Mouse (Mus musculus) hindbrain, embryonic 14.5 days (tissue): ENCODE data around the gene Gm27021. TPM values are rescaled to one million over a fixed set of nuclear protein-coding genes. Genes with fewer than 3 reads are reported as not detected.
A peak's percentile ranks its signal among the peaks of the same experiment; 100 is the strongest.

Experiments
- ATAC-seq: fragments of 200-750 bp; cut with Nextera tagmentation; 2 replicates; pipeline ENCODE4 v1.8.0; 2017; ENCODE audit warnings: moderate number of reproducible peaks, mild to moderate bottlenecking, moderate TSS enrichment, moderate library complexity; ENCODE audit not compliant: low FRiP score
- DNase-seq: peaks from one replicate; pipeline ENCODE4 v3.0.0-alpha.2; 2015; ENCODE audit warnings: low spot score
- H3K27ac ChIP-seq: fragments of 300-500 bp; sonication (generic); 2 replicates; pipeline ENCODE4 v1.5.1; 2014; ENCODE audit warnings: mild to moderate bottlenecking, moderate library complexity
- H3K27me3 ChIP-seq: fragments of 300-500 bp; sonication (generic); 2 replicates; pipeline ENCODE4 v1.6.1; 2014; ENCODE audit warnings: mild to moderate bottlenecking, low read length, mixed read lengths; ENCODE audit not compliant: control insufficient read depth, insufficient read depth
- H3K36me3 ChIP-seq: fragments of 300-500 bp; sonication (generic); replicated peaks from 2 replicates; pipeline ENCODE4 v1.6.1; 2014; ENCODE audit not compliant: control insufficient read depth, insufficient read depth
- H3K4me1 ChIP-seq: fragments of 300-500 bp; sonication (generic); replicated peaks from 2 replicates; pipeline ENCODE4 v1.6.1; 2014; ENCODE audit warnings: antibody characterized with exemption, low read length, mixed read lengths; ENCODE audit not compliant: control insufficient read depth, insufficient read depth
- H3K4me2 ChIP-seq: fragments of 300-500 bp; sonication (generic); replicated peaks from 2 replicates; pipeline ENCODE4 v1.6.1; 2014; ENCODE audit warnings: mild to moderate bottlenecking, moderate library complexity
- H3K4me3 ChIP-seq: fragments of 300-500 bp; sonication (generic); replicated peaks from 2 replicates; pipeline ENCODE4 v1.5.1; 2014; ENCODE audit warnings: mild to moderate bottlenecking, low read length
- H3K9ac ChIP-seq: fragments of 300-500 bp; sonication (generic); 2 replicates; pipeline ENCODE4 v1.6.1; 2014
- H3K9me3 ChIP-seq: fragments of 300-500 bp; sonication (generic); 2 replicates; pipeline ENCODE4 v1.6.1; 2016; ENCODE audit warnings: low read length; ENCODE audit not compliant: control insufficient read depth
- WGBS: fragments of 180-500 bp; shearing (Covaris S2); extraction: QIAGEN DNeasy Blood & Tissue Kit; methylation state at CpG from one replicate; pipeline ENCODE4 v1.1.7; 2014; 5-methylcytosine and 5-hydroxymethylcytosine counted together
- polyA plus RNA-seq: library from polyadenylated mRNA; unstranded; fragments of >200 nt; fragmentation: Nextera tagmentation; extraction: Ambion mirVana; gene quantifications from 2 replicates; pipeline ENCODE4 v1.2.1, GENCODE M21; 2014

The Gm27021 gene
- polyA plus RNA-seq, 1 experiment from 2014 or later, result 10.0 TPM

- Histone ChIP-seq H3K4me2 (no peak overlapping the region), H3K27ac (no peak overlapping the region), H3K4me3 (no peak overlapping the region), H3K4me1 (peaks cover 34% of the 10 kb centered on the region), H3K27me3 (no peaks in the 10 kb centered on the region), H3K9me3 (no peaks in the 10 kb centered on the region), H3K36me3 (peaks cover 71% of the 10 kb centered on the region), H3K9ac (no peak overlapping the region)
- WGBS, result 96% methylated on average over 37 of the region's 37 CpGs
- no peak for ATAC-seq
- DNase-seq, result no peak
Measured at GRCm38 (mm10) chr8:120568164-120568798, 99.6 kb downstream of the Gm27021 start.

DNA sequence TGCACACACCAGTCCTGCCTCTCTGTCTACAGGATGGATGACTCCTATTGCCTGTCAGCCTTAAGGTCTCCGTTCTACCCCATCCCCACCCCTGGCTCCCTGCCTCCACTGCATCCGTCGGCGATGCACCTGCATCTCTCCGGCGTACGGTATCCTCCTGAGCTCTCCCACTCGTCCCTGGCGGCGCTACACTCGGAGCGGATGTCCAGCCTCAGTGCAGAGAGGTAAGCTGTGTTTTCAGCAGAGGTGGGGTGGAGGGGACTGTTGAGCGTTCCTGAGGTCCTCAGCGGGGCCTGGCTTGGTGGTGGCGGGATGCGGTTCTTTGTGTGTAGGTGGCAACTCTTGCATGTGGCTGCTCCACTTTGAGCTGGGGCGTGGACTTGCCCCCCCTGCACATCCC, 100.1 kb downstream of the Gm27021 start:
- ATAC-seq (no peak), DNase-seq (no peak)
- no peak overlapping the region for H3K9ac ChIP-seq
- peaks cover 66% of the 10 kb centered on the region for H3K36me3 ChIP-seq
- peaks cover 39% of the 10 kb centered on the region for H3K4me1 ChIP-seq
- H3K9me3 ChIP-seq, result no peaks in the 10 kb centered on the region
- H3K4me3 ChIP-seq, result no peak overlapping the region
- H3K27ac ChIP-seq, result no peak overlapping the region
- WGBS, result 96% methylated on average over 17 of the region's 17 CpGs
- no peak overlapping the region for H3K4me2 ChIP-seq
- H3K27me3 ChIP-seq, result no peaks in the 10 kb centered on the region

DNA sequence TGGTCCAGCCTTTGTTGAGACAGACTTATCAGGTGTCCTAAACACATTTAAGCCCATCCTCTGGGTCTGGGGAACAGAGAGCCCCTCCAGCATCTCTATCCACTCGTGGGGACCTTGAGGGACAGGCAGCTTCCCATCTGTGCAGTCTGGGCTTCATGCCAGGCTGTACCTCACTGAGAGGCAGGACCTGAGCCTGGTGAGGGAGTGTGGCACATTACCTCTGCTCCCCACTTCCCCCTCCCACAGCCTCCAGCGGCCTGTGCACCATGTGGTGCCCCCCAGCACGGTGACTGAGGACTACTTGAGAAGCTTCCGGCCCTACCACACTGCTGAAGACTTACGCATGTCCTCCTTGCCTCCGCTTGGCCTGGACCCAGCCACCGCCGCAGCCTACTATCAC, 101.2 kb downstream of the Gm27021 start:
- Histone ChIP-seq H3K4me2 (no peak overlapping the region), H3K36me3 (peaks cover 55% of the 10 kb centered on the region), H3K4me3 (no peak overlapping the region), H3K9ac (no peak overlapping the region), H3K27ac (no peak overlapping the region), H3K27me3 (no peaks in the 10 kb centered on the region), H3K4me1 (peaks cover 49% of the 10 kb centered on the region), H3K9me3 (no peaks in the 10 kb centered on the region)
- WGBS, result 75% methylated on average over 8 of the region's 8 CpGs
- no peak for DNase-seq
- no peak for ATAC-seq

DNA sequence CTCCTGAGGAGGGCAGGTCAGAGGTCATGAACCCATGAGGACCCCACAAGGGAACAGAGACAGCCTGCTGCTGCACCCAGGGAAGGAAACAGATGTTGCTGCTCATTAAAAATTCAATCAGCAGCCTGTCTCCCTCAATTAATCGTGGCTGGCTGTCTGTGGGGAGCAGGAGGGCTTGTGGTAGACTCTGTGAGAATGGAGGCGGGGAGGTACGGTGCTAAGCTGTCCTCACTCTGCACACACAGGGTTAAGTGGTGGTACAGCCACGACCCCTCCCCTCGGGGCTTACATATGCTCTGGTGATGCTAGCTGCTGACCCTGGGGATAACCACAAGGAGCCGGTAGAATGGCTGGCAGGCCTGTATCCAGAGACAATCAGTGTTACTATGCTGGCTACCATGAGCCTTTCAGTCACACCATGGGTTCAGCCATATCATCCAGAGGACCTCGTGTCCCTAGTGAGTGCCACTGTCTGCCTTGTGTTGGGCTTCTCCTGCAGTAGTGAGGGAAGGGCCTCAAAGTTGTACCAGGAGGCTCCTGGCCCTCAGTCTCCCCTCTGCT, 102.6 kb downstream of the Gm27021 start:
- 11% methylated on average over 7 of the region's 7 CpGs for WGBS
- Histone ChIP-seq H3K4me3 (no peak overlapping the region), H3K36me3 (peaks cover 41% of the 10 kb centered on the region), H3K27ac (peak overlapping the region; percentile 64), H3K4me2 (no peak overlapping the region), H3K9ac (peak overlapping the region; percentile 28; the same call in 1 of the 2 replicates), H3K9me3 (no peaks in the 10 kb centered on the region), H3K4me1 (peaks cover 60% of the 10 kb centered on the region), H3K27me3 (no peaks in the 10 kb centered on the region)
- no peak for DNase-seq
- no peak; the same call in 1 of the 2 replicates for ATAC-seq

- peaks cover 31% of the 10 kb centered on the region for H3K36me3 ChIP-seq
- H3K27ac ChIP-seq, result peak overlapping the region; percentile 64
- peak overlapping the region; percentile 23 for H3K4me2 ChIP-seq
- H3K9ac ChIP-seq, result 0 out of 2 replicates have a peak overlapping the region, but pooled peaks have one; percentile 26
- DNase-seq (peak; percentile 79), ATAC-seq (peak; percentile 44; the same call in 1 of the 2 replicates)
- H3K27me3 ChIP-seq, result no peaks in the 10 kb centered on the region
- 13% methylated on average over 20 of the region's 20 CpGs for WGBS
- H3K4me3 ChIP-seq, result no peak overlapping the region
- H3K9me3 ChIP-seq, result no peaks in the 10 kb centered on the region
- H3K4me1 ChIP-seq, result peaks cover 71% of the 10 kb centered on the region
Measured at GRCm38 (mm10) chr8:120563851-120564837, 103.7 kb downstream of the Gm27021 start.

- peak; percentile 62 for DNase-seq
- H3K27me3 ChIP-seq, result no peaks in the 10 kb centered on the region
- H3K4me1 ChIP-seq, result peaks cover 79% of the 10 kb centered on the region
- peaks cover 23% of the 10 kb centered on the region for H3K36me3 ChIP-seq
- no peak; the same call in 1 of the 2 replicates for ATAC-seq
- H3K9me3 ChIP-seq, result no peaks in the 10 kb centered on the region
- no peak overlapping the region for H3K4me2 ChIP-seq
- no peak overlapping the region for H3K9ac ChIP-seq
- H3K4me3 ChIP-seq, result no peak overlapping the region
- WGBS, result 9% methylated on average over 8 of the region's 8 CpGs
- peak overlapping the region; percentile 64 for H3K27ac ChIP-seq
Measured at GRCm38 (mm10) chr8:120563348-120563724, 104.5 kb downstream of the Gm27021 start.

DNA sequence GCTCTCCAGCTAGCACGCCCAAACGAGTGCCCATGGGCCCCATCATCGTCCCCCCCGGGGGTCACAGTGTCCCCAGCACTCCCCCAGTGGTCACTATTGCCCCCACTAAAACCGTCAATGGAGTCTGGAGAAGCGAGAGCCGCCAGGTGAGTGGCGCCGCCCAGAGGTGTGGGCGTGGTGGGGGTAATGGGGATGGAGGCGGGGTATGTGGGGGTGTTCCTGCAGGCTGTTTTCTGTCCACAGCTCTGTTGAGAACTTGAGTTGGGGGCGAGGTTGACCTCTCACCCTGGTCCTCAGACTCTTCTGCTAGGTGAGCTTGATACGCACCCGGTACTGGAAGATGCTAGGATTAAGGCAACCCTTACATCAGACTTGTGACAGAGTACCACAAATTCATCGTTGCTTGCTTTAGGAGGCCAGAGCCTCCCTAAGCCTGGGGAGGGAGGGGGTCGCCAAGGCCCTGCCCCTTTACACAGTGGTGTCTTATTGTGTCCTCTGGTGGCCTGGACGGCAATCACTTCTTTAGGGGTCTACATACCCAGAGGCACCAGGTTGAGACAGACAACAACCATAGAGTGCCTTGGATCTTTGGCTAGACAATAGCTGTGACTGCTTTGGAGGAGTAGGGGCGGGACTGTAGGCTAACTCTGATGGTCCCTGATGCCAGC, 105.1 kb downstream of the Gm27021 start:
- Histone ChIP-seq H3K36me3 (peaks cover 18% of the 10 kb centered on the region), H3K9ac (no peak overlapping the region), H3K27me3 (no peaks in the 10 kb centered on the region), H3K4me2 (no peak overlapping the region), H3K4me3 (no peak overlapping the region), H3K9me3 (no peaks in the 10 kb centered on the region), H3K27ac (peak overlapping the region; percentile 64), H3K4me1 (peaks cover 83% of the 10 kb centered on the region)
- no peak for DNase-seq
- 81% methylated on average over 18 of the region's 18 CpGs for WGBS
- no peak for ATAC-seq

- 81% methylated on average over 22 of the region's 22 CpGs for WGBS
- H3K9ac ChIP-seq, result no peak overlapping the region
- H3K36me3 ChIP-seq, result peaks cover 8% of the 10 kb centered on the region
- no peak for DNase-seq
- H3K27me3 ChIP-seq, result no peaks in the 10 kb centered on the region
- H3K4me3 ChIP-seq, result no peak overlapping the region
- H3K27ac ChIP-seq, result peak overlapping the region; percentile 12; the same call in 1 of the 2 replicates
- no peak overlapping the region for H3K4me2 ChIP-seq
- H3K4me1 ChIP-seq, result peaks cover 94% of the 10 kb centered on the region
- H3K9me3 ChIP-seq, result no peaks in the 10 kb centered on the region
- ATAC-seq, result no peak
Measured at GRCm38 (mm10) chr8:120561539-120562435, 106.1 kb downstream of the Gm27021 start.
